Mouse (Mus musculus): ENCODE measurements at regions not wholly inside any gene's neighbourhood (a gene's known extent, or its start where the extent isn't known, plus 50 kb on each side); places are given as distances from the start of the nearest gene placed in this dataset.

- Histone ChIP-seq H3K9me3 (replicated peaks) (no peaks in the 10 kb centered on the region), H3K4me1 (replicated peaks) (no peaks in the 10 kb centered on the region), H3K9ac (no peak overlapping the region), H3K36me3 (no peaks in the 10 kb centered on the region), H3K27me3 (no peaks in the 10 kb centered on the region), H3K27ac (no peak overlapping the region), H3K4me2 (no peak overlapping the region), H3K4me3 (replicated peaks) (no peak overlapping the region)
- no peak for ATAC-seq (ENCODE audit: low read depth)
- 37% methylated on average over 2 of the region's 2 CpGs for WGBS (ENCODE audit: insufficient replicate concordance)
- no peak for DNase-seq
Observed at GRCm38 (mm10) chr15:61766544-61767094, 843.8 kb upstream of the A1bg start.

DNA sequence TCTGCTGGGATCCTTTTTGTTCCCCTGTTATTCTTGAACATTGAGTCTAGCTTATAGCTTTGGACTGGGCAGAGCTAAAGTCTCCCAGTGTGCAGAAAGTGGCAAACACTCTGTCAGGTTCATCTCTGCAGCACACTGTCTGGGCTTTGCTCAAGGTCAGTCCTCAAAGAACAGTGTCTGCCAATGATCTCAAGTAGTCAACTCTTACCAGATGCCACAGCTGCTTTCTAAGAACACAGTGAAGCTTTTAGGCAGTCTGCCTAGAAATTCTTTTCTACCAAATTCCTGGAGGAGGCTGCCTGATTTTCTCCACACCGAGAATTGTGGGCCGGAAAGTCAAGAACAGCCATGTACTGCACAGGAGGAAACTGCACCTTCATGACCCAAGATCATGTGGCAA, 831.0 kb upstream of the A1bg start:
- Histone ChIP-seq H3K4me1 (replicated peaks) (no peaks in the 10 kb centered on the region), H3K4me3 (replicated peaks) (no peak overlapping the region), H3K36me3 (no peaks in the 10 kb centered on the region), H3K27me3 (no peaks in the 10 kb centered on the region), H3K27ac (no peak overlapping the region), H3K9me3 (replicated peaks) (no peaks in the 10 kb centered on the region), H3K4me2 (no peak overlapping the region), H3K9ac (no peak overlapping the region)
- no peak for ATAC-seq (ENCODE audit: low read depth)
- WGBS (ENCODE audit: insufficient replicate concordance): 59% methylated on average over 2 of the region's 2 CpGs
- no peak for DNase-seq

GRCm38 (mm10) chr15:61723696-61724095, 800.9 kb upstream of the A1bg start:
- Histone ChIP-seq H3K36me3 (no peaks in the 10 kb centered on the region), H3K27me3 (no peaks in the 10 kb centered on the region), H3K9ac (no peak overlapping the region), H3K4me1 (replicated peaks) (no peaks in the 10 kb centered on the region), H3K9me3 (replicated peaks) (no peaks in the 10 kb centered on the region), H3K27ac (no peak overlapping the region), H3K4me3 (replicated peaks) (no peak overlapping the region), H3K4me2 (no peak overlapping the region)
- DNase-seq (no peak), ATAC-seq (ENCODE audit: low read depth) (no peak)
- 39% methylated on average over 1 of the region's 1 CpGs for WGBS (ENCODE audit: insufficient replicate concordance)

- DNase-seq (no peak), ATAC-seq (ENCODE audit: low read depth) (no peak)
- Histone ChIP-seq H3K27ac (no peak overlapping the region), H3K9ac (no peak overlapping the region), H3K4me3 (replicated peaks) (no peak overlapping the region), H3K4me2 (no peak overlapping the region), H3K4me1 (replicated peaks) (no peaks in the 10 kb centered on the region), H3K9me3 (replicated peaks) (no peaks in the 10 kb centered on the region), H3K27me3 (no peaks in the 10 kb centered on the region), H3K36me3 (no peaks in the 10 kb centered on the region)
Observed at GRCm38 (mm10) chr15:61718486-61718885, 795.7 kb upstream of the A1bg start.

- no peak for ATAC-seq (ENCODE audit: low read depth)
- no peaks in the 10 kb centered on the region for H3K36me3 ChIP-seq
- no peak for DNase-seq
- H3K27ac ChIP-seq: no peak overlapping the region
- no peak overlapping the region for H3K9ac ChIP-seq
- H3K4me2 ChIP-seq: no peak overlapping the region
- H3K9me3 ChIP-seq (replicated peaks): no peaks in the 10 kb centered on the region
- H3K4me3 ChIP-seq (replicated peaks): no peak overlapping the region
- WGBS (ENCODE audit: insufficient replicate concordance): 50% methylated on average over 1 of the region's 1 CpGs
- H3K4me1 ChIP-seq (replicated peaks): no peaks in the 10 kb centered on the region
- H3K27me3 ChIP-seq: no peaks in the 10 kb centered on the region
Observed at GRCm38 (mm10) chr15:61717216-61717615, 794.4 kb upstream of the A1bg start.

- H3K4me1 ChIP-seq (replicated peaks): no peaks in the 10 kb centered on the region
- ATAC-seq (ENCODE audit: low read depth): no peak
- H3K27ac ChIP-seq: no peak overlapping the region
- H3K4me3 ChIP-seq (replicated peaks): no peak overlapping the region
- no peak for DNase-seq
- WGBS (ENCODE audit: insufficient replicate concordance): 52% methylated on average over 2 of the region's 2 CpGs
- no peak overlapping the region for H3K9ac ChIP-seq
- H3K9me3 ChIP-seq (replicated peaks): no peaks in the 10 kb centered on the region
- no peaks in the 10 kb centered on the region for H3K36me3 ChIP-seq
- no peaks in the 10 kb centered on the region for H3K27me3 ChIP-seq
- H3K4me2 ChIP-seq: no peak overlapping the region
Observed at GRCm38 (mm10) chr15:61713953-61714352, 791.1 kb upstream of the A1bg start.

DNA sequence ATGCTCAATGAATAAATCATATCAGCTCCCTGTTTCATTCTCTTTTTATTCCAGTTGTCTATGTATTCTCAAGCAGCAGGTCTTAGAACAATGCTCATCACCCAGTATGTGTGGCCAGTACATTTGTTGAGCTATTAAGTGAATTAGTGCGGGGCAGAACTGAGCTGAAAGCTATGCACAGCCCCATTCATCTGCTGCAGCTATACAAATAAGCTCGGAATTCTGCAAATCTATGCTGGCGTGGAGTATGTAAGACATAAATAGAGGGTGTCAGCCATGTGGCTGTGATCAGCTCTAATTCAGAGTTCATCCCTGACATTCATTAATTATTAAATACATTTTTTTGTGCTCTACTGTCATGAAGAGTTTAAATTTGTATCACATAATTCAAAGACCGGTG, 786.1 kb upstream of the A1bg start:
- Histone ChIP-seq H3K4me3 (replicated peaks) (no peak overlapping the region), H3K4me2 (no peak overlapping the region), H3K27ac (no peak overlapping the region), H3K9me3 (replicated peaks) (no peaks in the 10 kb centered on the region), H3K9ac (no peak overlapping the region), H3K27me3 (no peaks in the 10 kb centered on the region), H3K36me3 (no peaks in the 10 kb centered on the region), H3K4me1 (replicated peaks) (no peaks in the 10 kb centered on the region)
- ATAC-seq (ENCODE audit: low read depth): no peak
- no peak for DNase-seq
- WGBS (ENCODE audit: insufficient replicate concordance): 67% methylated on average over 4 of the region's 4 CpGs

DNA sequence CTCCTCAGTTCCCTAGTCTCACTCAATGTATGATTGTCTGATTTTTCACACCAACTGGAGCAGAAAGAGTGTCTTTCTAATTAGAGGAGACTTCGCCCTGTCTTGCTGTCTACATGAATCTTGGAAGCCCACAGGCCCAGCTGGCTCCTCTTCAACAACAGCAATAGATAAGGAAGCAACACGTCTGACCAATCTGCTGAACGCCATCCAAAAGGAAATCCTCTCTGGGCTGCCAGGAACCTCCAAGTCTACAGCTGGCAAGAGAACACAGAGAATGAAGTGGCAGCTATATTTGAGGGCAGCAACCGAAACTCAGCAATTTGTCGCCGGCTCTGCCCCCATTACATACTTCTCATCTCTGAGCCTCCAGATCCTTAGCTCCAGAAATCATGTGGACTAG, 785.1 kb upstream of the A1bg start:
- no peak for DNase-seq
- H3K9ac ChIP-seq: no peak overlapping the region
- H3K36me3 ChIP-seq: no peaks in the 10 kb centered on the region
- no peak overlapping the region for H3K4me2 ChIP-seq
- no peak for ATAC-seq (ENCODE audit: low read depth)
- no peaks in the 10 kb centered on the region for H3K9me3 ChIP-seq (replicated peaks)
- WGBS (ENCODE audit: insufficient replicate concordance): 42% methylated on average over 6 of the region's 6 CpGs
- H3K27ac ChIP-seq: no peak overlapping the region
- no peak overlapping the region for H3K4me3 ChIP-seq (replicated peaks)
- no peaks in the 10 kb centered on the region for H3K27me3 ChIP-seq
- no peaks in the 10 kb centered on the region for H3K4me1 ChIP-seq (replicated peaks)

- H3K4me3 ChIP-seq (replicated peaks): no peak overlapping the region
- no peaks in the 10 kb centered on the region for H3K36me3 ChIP-seq
- no peak overlapping the region for H3K9ac ChIP-seq
- H3K9me3 ChIP-seq (replicated peaks): no peaks in the 10 kb centered on the region
- no peaks in the 10 kb centered on the region for H3K27me3 ChIP-seq
- H3K4me1 ChIP-seq (replicated peaks): no peaks in the 10 kb centered on the region
- no peak for DNase-seq
- no peak overlapping the region for H3K4me2 ChIP-seq
- 64% methylated on average over 1 of the region's 1 CpGs for WGBS (ENCODE audit: insufficient replicate concordance)
- no peak for ATAC-seq (ENCODE audit: low read depth)
- H3K27ac ChIP-seq: no peak overlapping the region
Observed at GRCm38 (mm10) chr15:61692679-61693078, 769.9 kb upstream of the A1bg start.

GRCm38 (mm10) chr15:61690425-61690824, 767.6 kb upstream of the A1bg start:
- ATAC-seq (ENCODE audit: low read depth): no peak
- H3K4me2 ChIP-seq: no peak overlapping the region

DNA sequence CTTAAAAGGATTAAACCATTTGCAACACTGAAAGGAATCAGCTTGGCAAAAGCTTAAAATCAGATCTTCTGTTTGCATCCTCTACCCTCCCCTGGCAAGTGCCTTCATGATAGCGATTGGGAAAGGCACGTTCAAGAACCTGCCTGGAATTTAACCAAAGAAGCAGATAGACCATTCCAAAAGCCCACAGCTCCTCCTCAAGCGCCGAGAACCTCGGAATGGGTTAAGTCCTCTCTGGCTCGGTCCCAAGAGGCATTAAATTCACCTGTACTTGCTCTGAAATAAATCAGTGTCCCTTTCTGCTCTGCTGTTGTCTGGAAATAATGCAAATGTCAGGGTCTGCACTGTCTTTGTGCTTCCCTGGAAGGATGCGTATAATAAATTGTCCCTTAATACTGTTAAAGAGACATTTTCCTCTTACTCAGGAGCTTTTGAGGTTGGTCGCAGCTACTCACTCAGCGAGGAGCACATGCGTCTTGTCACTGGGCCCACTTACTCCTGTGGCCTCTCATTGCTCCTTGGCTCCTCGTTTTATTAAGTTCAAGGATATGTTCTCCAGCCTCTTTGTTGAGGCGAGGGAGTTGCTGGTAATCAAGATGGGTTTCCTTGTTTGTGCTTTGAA, 767.1 kb upstream of the A1bg start:
- DNase-seq: no peak
- no peak overlapping the region for H3K4me2 ChIP-seq
- no peak for ATAC-seq (ENCODE audit: low read depth)
- 73% methylated on average over 12 of the region's 12 CpGs for WGBS (ENCODE audit: insufficient replicate concordance)
- H3K4me3 ChIP-seq (replicated peaks): no peak overlapping the region
- no peaks in the 10 kb centered on the region for H3K36me3 ChIP-seq
- no peak overlapping the region for H3K9ac ChIP-seq
- H3K9me3 ChIP-seq (replicated peaks): no peaks in the 10 kb centered on the region
- H3K4me1 ChIP-seq (replicated peaks): no peaks in the 10 kb centered on the region
- H3K27me3 ChIP-seq: no peaks in the 10 kb centered on the region
- no peak overlapping the region for H3K27ac ChIP-seq

More at GRCm38 (mm10) chr15:61690425-61690824, 767.6 kb upstream of the A1bg start:
- Histone ChIP-seq H3K27me3 (no peaks in the 10 kb centered on the region), H3K4me3 (replicated peaks) (no peak overlapping the region), H3K36me3 (no peaks in the 10 kb centered on the region), H3K9me3 (replicated peaks) (no peaks in the 10 kb centered on the region), H3K27ac (no peak overlapping the region), H3K9ac (no peak overlapping the region), H3K4me1 (replicated peaks) (no peaks in the 10 kb centered on the region)
- no peak for DNase-seq
- 66% methylated on average over 13 of the region's 13 CpGs for WGBS (ENCODE audit: insufficient replicate concordance)

GRCm38 (mm10) chr15:61682968-61683367, 760.2 kb upstream of the A1bg start:
- H3K9me3 ChIP-seq (replicated peaks): no peaks in the 10 kb centered on the region
- no peak overlapping the region for H3K9ac ChIP-seq
- H3K4me2 ChIP-seq: no peak overlapping the region
- H3K27me3 ChIP-seq: no peaks in the 10 kb centered on the region
- no peak overlapping the region for H3K27ac ChIP-seq
- no peak overlapping the region for H3K4me3 ChIP-seq (replicated peaks)
- WGBS (ENCODE audit: insufficient replicate concordance): 64% methylated on average over 4 of the region's 4 CpGs
- H3K36me3 ChIP-seq: no peaks in the 10 kb centered on the region
- no peaks in the 10 kb centered on the region for H3K4me1 ChIP-seq (replicated peaks)
- ATAC-seq (ENCODE audit: low read depth): no peak
- no peak for DNase-seq
